Mouse (Mus musculus): ENCODE data around the gene Thpo.

GRCm38 (mm10) chr16:20712190-20712589 is 22.1 kb downstream of the Thpo start:
- TF ChIP-seq CTCF (IDR thresholded peaks at IDR 0.05), result no peak
- no peak for TF ChIP-seq POLR2A (IDR thresholded peaks at IDR 0.05; ENCODE audit: insufficient read depth, low read depth, low read length)
- no peak for TF ChIP-seq EP300 (IDR thresholded peaks at IDR 0.05; ENCODE audit: insufficient read depth, low read depth, low read length)
